Mouse (Mus musculus): ENCODE data around the gene Pdk4.

Gene Pdk4

GRCm38 (mm10) chr6:5447013-5447412 lies 49.1 kb downstream of the Pdk4 start:
- in situ Hi-C loops (cut with MboI, MseI), result no loop called here

- in situ Hi-C loops (cut with MboI, MseI), result no loop called here
Observed at GRCm38 (mm10) chr6:5444331-5444898, 51.7 kb downstream of the Pdk4 start.

GRCm38 (mm10) chr6:5443104-5443863 lies 52.8 kb downstream of the Pdk4 start:
- in situ Hi-C loops (cut with MboI, MseI), result no loop called here

GRCm38 (mm10) chr6:5442316-5443085 lies 53.6 kb downstream of the Pdk4 start:
- in situ Hi-C loops (cut with MboI, MseI), result no loop called here

- in situ Hi-C loops (cut with MboI, MseI), result no loop called here
Observed at GRCm38 (mm10) chr6:5441221-5441620, 54.9 kb downstream of the Pdk4 start.

GRCm38 (mm10) chr6:5437757-5438156 lies 58.4 kb downstream of the Pdk4 start:
- in situ Hi-C loops (cut with MboI, MseI), result no loop called here

- in situ Hi-C loops (cut with MboI, MseI), result no loop called here
Observed at GRCm38 (mm10) chr6:5433887-5434286, 62.2 kb downstream of the Pdk4 start.
